Mouse (Mus musculus): ENCODE measurements around the gene Nuak1. TPM values are rescaled to one million over a fixed set of nuclear protein-coding genes. Genes with fewer than 3 reads are reported as not detected.

Gene Nuak1
- polyA plus RNA-seq, 1 experiment from 2014 or later: 1.5 TPM

DNA sequence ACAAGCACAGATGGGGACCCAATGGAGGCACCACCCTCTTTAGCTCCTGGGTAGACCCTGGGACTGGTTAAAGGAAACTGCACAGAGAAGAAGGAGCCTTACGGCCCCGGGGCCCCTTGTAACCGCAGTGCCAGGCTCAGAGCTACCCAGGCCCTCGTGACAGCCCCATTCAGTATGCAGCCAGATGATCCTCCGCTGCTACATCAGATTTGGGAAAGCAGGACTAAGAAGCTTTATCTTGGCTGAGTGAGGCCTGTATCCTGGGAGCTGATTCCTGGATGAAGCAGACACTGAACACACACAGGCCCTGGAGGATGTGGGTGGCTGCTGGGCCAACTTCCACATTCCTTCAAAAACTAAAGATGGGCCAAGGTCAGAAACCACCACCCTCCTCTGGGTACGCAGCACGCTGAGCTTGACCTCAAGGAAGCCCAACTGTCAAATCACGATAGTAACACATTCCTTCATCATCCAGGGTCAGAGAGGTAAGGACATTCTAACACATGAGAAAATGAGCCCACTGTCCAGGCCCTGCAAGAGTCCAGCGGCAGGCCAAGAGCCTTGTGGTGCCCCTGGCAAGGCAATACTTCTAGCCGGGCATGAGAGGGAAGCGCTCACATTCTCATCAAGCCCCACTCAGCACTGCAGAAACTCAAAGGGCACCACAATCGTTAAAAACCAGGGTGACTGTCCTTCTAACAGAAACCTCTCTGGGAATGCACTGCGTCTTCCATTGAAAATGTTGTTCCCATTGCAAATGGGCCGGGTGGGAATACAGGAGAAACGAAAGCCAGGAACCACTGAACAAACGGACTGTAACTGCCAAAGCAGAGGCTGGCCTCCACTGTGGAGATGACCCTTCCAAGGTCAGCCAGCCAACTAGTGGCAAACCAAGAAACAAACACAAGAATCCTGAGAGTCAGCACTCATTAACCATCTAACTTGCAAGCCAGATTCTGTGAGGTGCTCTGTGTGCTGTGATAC is 29.0 kb downstream of the Nuak1 start:
- Histone ChIP-seq H3K9ac (no peak overlapping the region), H3K4me1 (ENCODE audit: insufficient read depth) (peaks cover 23% of the 10 kb centered on the region), H3K36me3 (ENCODE audit: insufficient read depth) (peaks cover 8% of the 10 kb centered on the region; the same call in 1 of the 2 replicates), H3K27ac (ENCODE audit: low read depth) (peak overlapping the region; percentile 36; the same call in 1 of the 2 replicates), H3K27me3 (ENCODE audit: insufficient read depth, low read length) (no peaks in the 10 kb centered on the region), H3K9me3 (ENCODE audit: low read depth, low read length) (no peaks in the 10 kb centered on the region), H3K4me2 (no peak overlapping the region), H3K4me3 (ENCODE audit: low read depth, low read length) (no peak overlapping the region)
- DNase-seq (no peak), ATAC-seq (ENCODE audit: insufficient read depth) (no peak)
- no peak for TF ChIP-seq CTCF (IDR thresholded peaks at IDR 0.05; ENCODE audit: low read depth)
- 54% methylated on average over 16 of the region's 16 CpGs for WGBS

DNA sequence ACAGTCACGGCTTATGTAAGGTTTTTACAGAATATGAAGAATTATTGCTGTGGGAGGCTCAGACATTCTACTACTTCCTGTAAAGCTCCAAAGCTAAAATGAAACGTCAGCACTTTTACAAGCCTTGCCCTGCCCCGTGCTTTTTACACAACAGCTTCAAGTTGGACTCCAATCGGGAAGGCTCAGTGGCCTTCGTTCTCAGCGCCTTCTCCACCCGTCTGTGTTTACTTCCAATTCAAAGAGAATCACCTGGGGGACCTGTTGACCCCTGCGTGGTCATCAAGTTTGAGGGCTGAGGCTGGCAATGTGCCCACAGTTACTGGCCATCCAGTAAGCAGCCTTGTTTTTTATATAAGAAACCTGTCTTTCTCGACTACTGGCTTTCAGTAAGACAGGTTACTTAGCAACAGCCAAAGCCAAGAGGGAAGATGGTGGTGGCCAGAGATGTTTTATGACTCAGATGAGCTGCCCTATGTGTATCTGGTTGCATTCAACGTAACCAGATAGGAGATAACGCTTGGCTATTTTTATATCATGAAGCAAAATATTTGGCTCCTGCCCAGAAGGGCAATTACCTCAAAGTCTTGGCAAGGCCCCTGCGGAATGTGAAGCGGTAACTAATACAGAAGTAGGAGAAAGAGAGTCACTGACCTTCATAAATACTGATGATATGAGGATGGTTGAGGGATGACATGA is 31.3 kb downstream of the Nuak1 start:
- no peak overlapping the region for H3K4me2 ChIP-seq
- H3K9me3 ChIP-seq (ENCODE audit: low read depth, low read length): no peaks in the 10 kb centered on the region
- peaks cover 23% of the 10 kb centered on the region for H3K4me1 ChIP-seq (ENCODE audit: insufficient read depth)
- H3K4me3 ChIP-seq (ENCODE audit: low read depth, low read length): no peak overlapping the region
- WGBS: 54% methylated on average over 13 of the region's 13 CpGs
- H3K27ac ChIP-seq (ENCODE audit: low read depth): no peak overlapping the region
- ATAC-seq (ENCODE audit: insufficient read depth) (no peak), DNase-seq (peak; percentile 61)
- H3K27me3 ChIP-seq (ENCODE audit: insufficient read depth, low read length): no peaks in the 10 kb centered on the region
- no peak for TF ChIP-seq CTCF (IDR thresholded peaks at IDR 0.05; ENCODE audit: low read depth)
- peaks cover 8% of the 10 kb centered on the region; the same call in 1 of the 2 replicates for H3K36me3 ChIP-seq (ENCODE audit: insufficient read depth)
- H3K9ac ChIP-seq: no peak overlapping the region

DNA sequence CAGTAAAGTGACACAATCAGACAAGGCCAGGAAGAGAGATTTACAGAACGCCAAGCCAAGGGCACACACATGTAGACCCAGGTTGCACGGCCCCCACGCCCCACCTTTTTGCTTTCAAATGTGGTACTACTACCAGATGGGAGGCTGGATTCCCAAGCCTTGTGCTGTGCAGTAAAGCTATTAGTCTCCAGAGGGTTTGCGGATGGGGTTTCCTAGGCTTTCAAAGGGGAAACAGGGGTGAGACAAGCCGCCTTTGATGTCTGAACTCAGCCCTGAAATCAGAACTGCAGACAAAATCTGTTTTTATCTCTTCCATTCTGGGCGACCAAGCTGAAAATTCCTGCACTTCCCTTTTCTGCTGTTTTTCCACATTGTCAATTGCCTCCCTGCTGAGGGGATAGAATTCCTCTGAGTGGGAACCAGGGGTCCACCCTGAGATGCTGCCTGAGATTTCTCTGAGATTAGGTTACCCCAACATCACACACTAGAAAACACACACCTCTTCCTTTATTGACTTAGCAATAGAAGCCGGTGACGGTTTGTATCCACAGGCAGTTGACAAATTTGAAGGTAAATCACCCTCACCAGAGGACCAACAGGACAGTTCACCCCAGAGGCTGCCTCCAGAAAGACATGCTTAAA is 35.1 kb downstream of the Nuak1 start:
- no peak overlapping the region for H3K4me3 ChIP-seq (ENCODE audit: low read depth, low read length)
- no peak for TF ChIP-seq CTCF (IDR thresholded peaks at IDR 0.05; ENCODE audit: low read depth)
- H3K27ac ChIP-seq (ENCODE audit: low read depth): no peak overlapping the region
- H3K4me2 ChIP-seq: no peak overlapping the region
- no peaks in the 10 kb centered on the region for H3K9me3 ChIP-seq (ENCODE audit: low read depth, low read length)
- 56% methylated on average over 8 of the region's 8 CpGs for WGBS
- ATAC-seq (ENCODE audit: insufficient read depth) (no peak), DNase-seq (no peak)
- H3K27me3 ChIP-seq (ENCODE audit: insufficient read depth, low read length): no peaks in the 10 kb centered on the region
- peaks cover 8% of the 10 kb centered on the region; the same call in 1 of the 2 replicates for H3K36me3 ChIP-seq (ENCODE audit: insufficient read depth)
- no peak overlapping the region for H3K9ac ChIP-seq
- peaks cover 14% of the 10 kb centered on the region for H3K4me1 ChIP-seq (ENCODE audit: insufficient read depth)

DNA sequence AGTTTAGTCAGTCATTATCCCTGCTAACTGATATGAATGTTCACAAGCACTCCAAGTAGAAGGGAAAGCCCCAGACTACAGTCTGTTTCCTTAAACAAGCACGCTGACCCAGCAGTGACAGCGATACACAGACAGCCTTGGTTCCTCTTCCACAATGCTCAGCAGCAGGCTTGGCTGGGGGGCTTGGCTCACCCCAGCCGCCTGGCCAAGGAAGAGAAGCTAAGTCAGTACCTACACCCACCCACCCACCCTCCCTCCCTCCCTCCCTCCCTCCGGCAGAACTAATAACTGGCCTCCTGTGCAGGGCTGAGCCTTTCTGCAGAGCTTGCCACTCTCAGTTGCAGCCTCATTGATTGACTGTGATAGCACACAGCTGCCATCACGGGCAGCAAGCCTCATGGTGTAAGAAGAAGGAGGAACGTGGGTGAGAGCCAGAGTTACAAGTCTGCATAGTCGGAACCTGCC is 38.5 kb downstream of the Nuak1 start:
- Histone ChIP-seq H3K4me1 (ENCODE audit: insufficient read depth) (peaks cover 14% of the 10 kb centered on the region), H3K4me3 (ENCODE audit: low read depth, low read length) (no peak overlapping the region), H3K27ac (ENCODE audit: low read depth) (peak overlapping the region; percentile 50; the same call in 1 of the 2 replicates), H3K9ac (no peak overlapping the region), H3K36me3 (ENCODE audit: insufficient read depth) (no peaks in the 10 kb centered on the region), H3K27me3 (ENCODE audit: insufficient read depth, low read length) (no peaks in the 10 kb centered on the region), H3K4me2 (0 out of 2 replicates have a peak overlapping the region, but pooled peaks have one; percentile 23), H3K9me3 (ENCODE audit: low read depth, low read length) (no peaks in the 10 kb centered on the region)
- ATAC-seq (ENCODE audit: insufficient read depth) (peak; percentile 92), DNase-seq (peak; percentile 90)
- 15% methylated on average over 7 of the region's 7 CpGs for WGBS
- no peak for TF ChIP-seq CTCF (IDR thresholded peaks at IDR 0.05; ENCODE audit: low read depth)

DNA sequence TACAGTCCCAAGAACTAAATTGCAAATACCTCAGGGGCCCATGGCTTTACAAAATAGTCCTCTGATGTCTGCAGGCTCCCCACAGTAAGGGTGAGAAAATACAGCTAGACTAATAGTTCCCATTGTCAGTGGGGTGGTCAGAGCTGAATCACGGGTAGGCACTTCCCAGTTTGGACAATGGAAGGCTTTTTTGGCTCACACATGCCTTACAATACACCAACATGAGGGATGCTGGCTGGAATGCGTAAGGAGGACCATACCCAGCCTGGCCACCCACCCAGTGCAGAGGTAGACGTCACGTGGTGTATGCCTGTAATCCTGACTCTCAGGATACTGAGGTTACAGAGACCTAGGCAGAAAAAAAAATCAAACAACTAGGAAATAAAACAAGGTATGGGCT is 39.2 kb downstream of the Nuak1 start:
- Histone ChIP-seq H3K36me3 (ENCODE audit: insufficient read depth) (no peaks in the 10 kb centered on the region), H3K4me3 (ENCODE audit: low read depth, low read length) (no peak overlapping the region), H3K27ac (ENCODE audit: low read depth) (peak overlapping the region; percentile 50; the same call in 1 of the 2 replicates), H3K9me3 (ENCODE audit: low read depth, low read length) (no peaks in the 10 kb centered on the region), H3K9ac (no peak overlapping the region), H3K4me2 (no peak overlapping the region), H3K27me3 (ENCODE audit: insufficient read depth, low read length) (no peaks in the 10 kb centered on the region), H3K4me1 (ENCODE audit: insufficient read depth) (peaks cover 16% of the 10 kb centered on the region)
- TF ChIP-seq CTCF (IDR thresholded peaks at IDR 0.05; ENCODE audit: low read depth): no peak
- DNase-seq: no peak
- whole genome bisulfite sequencing: 52% methylated on average over 4 of the region's 4 CpGs
- ATAC-seq (ENCODE audit: insufficient read depth): peak; percentile 33; the same call in 1 of the 2 replicates

DNA sequence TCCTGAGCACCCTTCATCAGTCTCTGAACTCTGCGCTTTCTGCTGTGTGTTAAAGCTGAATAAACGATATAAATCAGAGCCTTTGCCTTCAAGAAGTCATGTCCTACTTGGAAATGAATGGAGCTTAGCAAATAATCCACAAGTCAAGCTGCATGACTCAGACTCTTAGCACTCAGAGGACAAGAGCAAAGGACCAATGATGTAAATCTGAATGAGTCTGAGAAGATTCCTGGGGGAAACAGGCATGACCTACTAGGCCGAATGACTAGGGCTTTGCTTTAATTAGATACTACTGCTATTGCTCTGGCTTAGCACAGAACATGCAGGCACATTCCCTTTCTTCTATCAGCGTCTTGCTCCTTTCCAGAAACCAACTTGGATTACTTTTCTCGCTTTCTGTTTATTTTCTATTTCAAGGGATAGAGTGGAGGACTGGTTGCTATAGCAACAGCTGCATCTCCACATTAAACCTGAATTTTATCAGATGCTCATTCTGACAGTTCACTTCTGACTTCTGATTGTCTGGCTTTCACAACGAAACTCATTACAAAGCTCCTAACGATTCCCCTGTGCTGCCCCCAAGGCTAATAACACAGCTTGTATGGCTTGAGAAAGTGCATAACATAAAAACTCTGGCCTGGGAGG is 40.2 kb downstream of the Nuak1 start:
- 61% methylated on average over 7 of the region's 7 CpGs for WGBS
- Histone ChIP-seq H3K9ac (no peak overlapping the region), H3K36me3 (ENCODE audit: insufficient read depth) (no peaks in the 10 kb centered on the region), H3K4me2 (no peak overlapping the region), H3K27me3 (ENCODE audit: insufficient read depth, low read length) (no peaks in the 10 kb centered on the region), H3K4me3 (ENCODE audit: low read depth, low read length) (no peak overlapping the region), H3K9me3 (ENCODE audit: low read depth, low read length) (no peaks in the 10 kb centered on the region), H3K27ac (ENCODE audit: low read depth) (no peak overlapping the region), H3K4me1 (ENCODE audit: insufficient read depth) (peaks cover 27% of the 10 kb centered on the region)
- DNase-seq (no peak), ATAC-seq (ENCODE audit: insufficient read depth) (no peak)
- TF ChIP-seq CTCF (IDR thresholded peaks at IDR 0.05; ENCODE audit: low read depth): no peak

Data from lung, embryonic 14.5 days (tissue).